Mouse (Mus musculus) adipocyte (in vitro differentiated cells): ENCODE measurements around the gene Slc35f4.

Experiments
- DNase-seq: peaks from one replicate; pipeline ENCODE4 v3.0.0-alpha.2; 2016; ENCODE audit warnings: low spot score

The Slc35f4 gene

GRCm38 (mm10) chr14:49525931-49526291 is at the start of gene Slc35f4:
Slc35f4 (minus strand) TSS chr14:49526046.
- no peak for DNase-seq

DNA sequence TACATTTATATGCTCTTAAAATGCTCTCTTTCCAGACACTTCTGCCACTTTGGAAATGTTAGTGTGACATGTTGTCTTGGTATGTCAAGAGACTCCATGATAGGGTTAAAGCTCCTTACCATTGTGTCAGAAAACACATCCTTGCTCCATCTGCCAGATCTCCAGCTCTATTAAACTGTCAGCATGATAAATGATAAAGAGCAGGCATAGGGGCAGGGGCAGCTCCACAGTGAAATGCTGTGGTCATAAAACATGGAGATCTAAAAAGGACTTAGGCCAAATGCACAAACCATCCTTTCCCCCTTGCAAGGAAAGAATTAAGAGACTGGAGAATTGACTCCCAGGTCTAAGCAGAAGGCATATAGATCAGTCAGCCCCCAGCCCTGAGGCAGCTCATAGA is 42.5 kb upstream of the Slc35f4 start:
- DNase-seq, result no peak

- no peak for DNase-seq
These were observed 34.9 kb upstream of the Slc35f4 start for GRCm38 (mm10) chr14:49560706-49561105.

GRCm38 (mm10) chr14:49540104-49540503 is 14.3 kb upstream of the Slc35f4 start:
- no peak for DNase-seq

DNA sequence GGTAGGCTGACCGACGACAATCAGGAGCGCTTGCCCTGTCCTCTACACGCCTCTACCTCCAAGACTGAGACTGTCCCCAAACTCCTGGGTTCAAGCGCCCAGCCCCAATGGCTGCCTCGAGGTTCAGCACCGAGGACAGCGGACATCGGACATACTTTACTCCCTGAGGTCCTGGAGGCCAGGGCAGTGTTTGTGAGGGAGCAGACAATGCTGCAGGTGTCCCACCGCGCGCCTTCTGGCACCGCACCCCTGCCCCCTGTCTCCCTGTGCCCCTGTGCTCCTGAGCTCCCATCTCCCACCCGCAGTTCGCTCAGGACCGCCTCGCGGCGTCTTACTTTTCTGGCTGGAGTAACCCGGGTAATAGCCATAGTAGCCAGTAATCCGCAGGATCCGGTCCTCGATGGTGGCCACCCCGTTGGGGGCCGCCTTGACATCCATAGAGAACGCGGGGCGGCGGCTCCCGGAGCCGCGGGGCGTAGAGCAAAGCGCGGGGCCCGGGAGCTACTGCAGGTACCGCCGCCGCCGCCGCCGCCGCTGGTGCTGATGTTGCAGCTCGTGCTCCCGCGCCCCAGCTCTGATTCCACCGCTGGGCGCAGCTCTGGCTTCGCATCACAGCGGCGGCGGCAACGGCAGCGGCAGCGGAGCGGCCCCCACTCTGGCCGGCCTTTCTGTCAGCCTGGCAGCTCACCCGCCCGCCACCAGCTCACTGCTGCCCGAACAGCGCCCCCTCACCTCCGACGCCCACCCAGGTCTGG is 493 bp downstream of the Slc35f4 start:
- DNase-seq, result no peak

DNA sequence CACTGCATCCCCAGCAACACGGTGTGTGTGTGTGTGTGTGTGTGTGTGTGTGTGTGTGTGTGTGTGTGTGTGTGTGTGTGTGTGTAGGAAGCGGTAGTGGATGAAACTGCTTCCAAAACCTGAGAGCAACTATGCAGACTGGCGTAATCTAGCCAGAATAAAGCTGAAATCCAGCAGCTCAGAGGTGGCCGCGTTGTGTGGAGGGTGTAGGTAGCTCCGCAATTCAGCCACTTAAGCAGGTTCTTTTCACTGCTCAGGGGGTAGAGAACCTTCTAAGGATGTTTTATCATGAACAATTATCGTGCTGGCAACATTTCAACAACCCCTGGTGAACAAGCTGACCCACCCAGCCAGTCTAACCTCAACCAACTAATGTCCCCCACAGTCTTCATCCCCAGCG is 1.2 kb downstream of the Slc35f4 start:
- DNase-seq, result no peak

GRCm38 (mm10) chr14:49515096-49515665 is 10.7 kb downstream of the Slc35f4 start:
- no peak for DNase-seq

- no peak for DNase-seq
These were observed 11.7 kb downstream of the Slc35f4 start for GRCm38 (mm10) chr14:49514137-49514536.

DNA sequence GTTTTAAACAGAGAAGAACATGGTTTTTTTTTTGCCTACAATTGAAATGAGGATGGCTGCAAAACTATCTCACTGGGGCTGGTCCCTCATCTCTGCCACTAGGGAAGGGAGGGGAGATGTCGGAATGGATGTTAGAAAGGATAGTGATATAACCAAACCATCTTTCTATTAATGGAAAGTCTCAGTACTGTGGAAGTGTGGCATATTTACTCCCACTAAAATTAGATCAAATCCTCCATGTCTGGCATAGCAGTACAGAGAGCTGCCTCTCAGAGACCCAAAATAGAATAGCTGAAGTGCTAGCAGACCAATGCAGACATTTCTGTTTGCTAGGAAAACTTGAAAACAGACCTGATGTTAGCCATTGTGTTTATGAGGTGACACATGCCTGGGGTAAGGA is 30.7 kb downstream of the Slc35f4 start:
- DNase-seq, result no peak

DNA sequence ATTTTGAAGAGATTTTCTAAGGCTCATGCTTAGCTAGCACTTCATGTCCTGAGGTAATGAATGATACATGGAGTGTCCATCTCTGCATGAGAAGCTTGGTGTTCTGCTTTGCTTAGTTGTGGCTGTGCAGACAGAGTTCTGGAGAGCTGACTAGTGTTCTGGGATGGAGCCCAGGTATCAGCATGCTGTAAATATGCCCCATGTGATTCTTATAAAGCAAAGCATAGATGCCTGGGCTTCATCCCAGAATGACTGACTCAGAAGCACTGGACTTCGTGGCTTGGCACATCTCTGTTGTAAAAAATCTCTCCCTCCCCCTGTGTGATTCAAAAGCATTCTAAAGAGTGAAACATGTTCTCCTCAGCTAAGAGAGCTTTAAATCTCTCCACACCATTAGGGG is 32.1 kb downstream of the Slc35f4 start:
- no peak for DNase-seq

GRCm38 (mm10) chr14:49492506-49492905 is 33.3 kb downstream of the Slc35f4 start:
- no peak for DNase-seq

- no peak for DNase-seq
These were observed 49.2 kb downstream of the Slc35f4 start for GRCm38 (mm10) chr14:49476602-49477001.

DNA sequence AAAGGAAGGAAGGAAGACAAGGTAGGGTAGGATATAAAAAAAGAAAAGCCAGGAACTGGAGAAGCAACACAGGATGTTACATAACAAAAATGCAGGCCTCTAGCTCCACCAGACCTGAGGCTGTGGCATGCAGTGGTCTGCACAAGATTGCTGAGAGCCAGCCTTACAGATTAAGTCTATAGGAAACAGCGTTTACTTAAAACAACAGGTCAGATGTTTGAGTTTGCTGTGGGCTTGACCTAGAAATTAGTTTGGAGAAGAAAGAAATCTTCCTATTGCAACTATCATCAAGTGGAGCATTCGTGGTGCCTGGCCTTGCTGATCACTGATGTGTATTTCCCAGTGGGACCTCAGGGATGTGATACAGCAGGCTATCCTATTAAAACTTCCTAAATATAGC is 64.1 kb downstream of the Slc35f4 start:
- DNase-seq, result no peak

GRCm38 (mm10) chr14:49460799-49461198 is 65.0 kb downstream of the Slc35f4 start:
- no peak for DNase-seq

GRCm38 (mm10) chr14:49454283-49454914 is 71.4 kb downstream of the Slc35f4 start:
- no peak for DNase-seq

GRCm38 (mm10) chr14:49453782-49454181 is 72.1 kb downstream of the Slc35f4 start:
- no peak for DNase-seq

DNA sequence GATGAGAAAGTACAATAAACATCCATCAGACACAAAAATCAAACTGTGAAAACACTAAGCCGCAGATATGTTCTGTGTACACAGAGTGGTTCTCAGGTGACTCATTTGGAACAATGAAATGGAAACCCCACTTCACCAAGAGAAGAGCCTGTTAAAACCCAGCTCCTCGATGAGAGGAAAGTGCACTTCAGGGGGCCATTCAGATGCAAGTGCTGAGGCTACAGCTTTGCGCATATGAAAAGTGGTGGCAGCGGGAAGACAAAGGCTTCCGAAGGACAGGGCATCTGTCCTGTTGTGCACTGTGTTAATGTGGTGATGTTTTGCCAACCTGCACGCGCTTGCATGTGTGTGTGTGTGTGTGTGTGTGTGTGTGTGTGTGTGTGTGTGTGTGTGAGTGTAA is 78.2 kb downstream of the Slc35f4 start:
- DNase-seq, result no peak

DNA sequence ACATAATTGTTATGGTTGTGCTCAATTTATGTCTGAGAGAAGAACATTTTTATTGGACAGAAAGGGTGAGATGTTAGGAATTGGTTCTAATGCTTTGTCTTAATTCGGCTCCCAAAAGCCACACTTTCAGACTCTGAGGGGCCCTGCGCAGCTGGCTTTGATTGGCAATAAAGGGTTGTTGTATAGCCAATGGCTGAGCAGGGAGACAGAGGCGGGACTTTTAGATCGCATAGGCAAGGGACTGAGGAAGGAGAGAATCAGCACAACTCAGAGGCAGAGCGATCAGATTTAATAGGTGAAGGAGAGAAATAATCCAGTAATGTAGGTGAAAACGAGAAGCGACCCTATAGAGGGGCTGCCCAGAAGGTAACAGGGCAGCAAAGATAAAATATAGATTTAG is 79.4 kb downstream of the Slc35f4 start:
- DNase-seq, result no peak

DNA sequence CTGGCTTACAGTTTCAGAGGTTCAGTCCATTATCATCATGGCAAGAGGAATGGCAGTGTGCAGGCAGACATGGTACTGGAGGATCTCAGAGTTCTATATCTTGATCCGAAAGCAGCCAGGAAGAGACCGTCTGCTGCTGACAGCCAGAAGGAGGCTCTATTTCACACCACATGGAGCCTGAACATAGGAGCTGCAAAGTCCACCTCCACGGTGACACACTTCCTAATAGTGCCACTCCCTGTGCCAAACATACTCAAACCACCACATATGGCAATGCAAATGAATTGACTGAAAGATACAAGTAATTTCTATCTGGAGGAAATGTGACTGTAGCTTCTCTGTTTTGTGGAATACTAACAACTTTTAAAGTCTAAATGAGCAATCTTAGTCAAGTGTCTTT is 89.0 kb downstream of the Slc35f4 start:
- DNase-seq, result no peak

GRCm38 (mm10) chr14:49431821-49432220 is 94.0 kb downstream of the Slc35f4 start:
- no peak for DNase-seq

GRCm38 (mm10) chr14:49392482-49392881 is 133.4 kb downstream of the Slc35f4 start:
- DNase-seq, result no peak

GRCm38 (mm10) chr14:49362161-49362560 is 163.7 kb downstream of the Slc35f4 start:
- no peak for DNase-seq

- DNase-seq, result no peak
These were observed 170.3 kb downstream of the Slc35f4 start for GRCm38 (mm10) chr14:49355561-49355960.

DNA sequence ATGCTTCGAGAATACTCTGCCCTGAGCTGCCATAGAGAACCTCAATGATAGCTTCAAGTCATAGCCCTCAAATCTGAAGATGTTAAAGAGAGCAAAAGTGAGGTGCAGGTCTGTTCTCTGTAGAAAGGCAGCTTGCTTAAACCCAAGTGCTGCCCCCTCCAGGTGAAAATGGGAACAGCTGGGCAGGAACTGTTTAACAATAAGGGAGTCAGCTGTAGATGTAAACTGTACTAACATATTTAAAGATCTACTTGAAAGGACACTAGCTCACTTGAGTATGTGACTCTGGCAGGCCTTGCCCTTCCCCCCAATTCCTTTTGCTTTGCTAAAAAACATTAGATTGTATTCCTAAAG is 177.0 kb downstream of the Slc35f4 start:
- no peak for DNase-seq
